Mouse (Mus musculus) ES-Bruce4 (cell line): ENCODE measurements around the gene Rgs10. TPM values are rescaled to one million over a fixed set of nuclear protein-coding genes. Genes with fewer than 3 reads are reported as not detected.
A peak's percentile ranks its signal among the peaks of the same experiment; 100 is the strongest.

Experiments
- H3K27ac ChIP-seq: 2 replicates; pipeline ENCODE4 v1.5.1; 2012; ENCODE audit warnings: low read length, inconsistent platforms; ENCODE audit not compliant: insufficient read depth
- H3K27me3 ChIP-seq: 2 replicates; pipeline ENCODE4 v1.6.1; 2012; ENCODE audit warnings: mild to moderate bottlenecking, low read length, inconsistent platforms; ENCODE audit not compliant: control insufficient read depth, poor library complexity, insufficient read depth, severe bottlenecking
- H3K36me3 ChIP-seq: 2 replicates; pipeline ENCODE4 v1.6.1; 2012; ENCODE audit warnings: inconsistent platforms, mild to moderate bottlenecking, low read length, moderate library complexity; ENCODE audit not compliant: control insufficient read depth, poor library complexity, insufficient read depth, severe bottlenecking
- H3K4me1 ChIP-seq: one replicate; pipeline ENCODE4 v1.8.1; 2011; ENCODE audit warnings: low read length; ENCODE audit not compliant: control insufficient read depth, insufficient read depth
- H3K4me3 ChIP-seq: 2 replicates; pipeline ENCODE4 v1.5.1; 2011; ENCODE audit warnings: low read depth, mild to moderate bottlenecking, low read length
- H3K9ac ChIP-seq: 2 replicates; pipeline ENCODE4 v1.6.1; 2012; ENCODE audit warnings: low read depth, mild to moderate bottlenecking, inconsistent platforms; ENCODE audit not compliant: poor library complexity, severe bottlenecking
- H3K9me3 ChIP-seq: replicated peaks from 2 replicates; pipeline ENCODE4 v1.6.1; 2012; ENCODE audit warnings: mild to moderate bottlenecking, low read length, inconsistent platforms; ENCODE audit not compliant: control insufficient read depth, poor library complexity, insufficient read depth, severe bottlenecking
- CTCF ChIP-seq: IDR thresholded peaks from one replicate; pipeline ENCODE4 v1.8.1; 2011; ENCODE audit warnings: low read depth, low read length
- EP300 ChIP-seq: IDR thresholded peaks from 2 replicates; pipeline ENCODE4 v1.6.1; 2011; ENCODE audit warnings: low read depth, low read length; ENCODE audit not compliant: insufficient read depth
- POLR2A ChIP-seq: IDR thresholded peaks from one replicate; pipeline ENCODE4 v1.8.1; 2011; ENCODE audit warnings: low read length; ENCODE audit not compliant: insufficient read depth
- polyA plus RNA-seq: library from polyadenylated mRNA; stranded (reverse); fragments of >200 nt; gene quantifications from 2 replicates; pipeline ENCODE4 v1.2.4, GENCODE M21; 2011; ENCODE audit warnings: low read depth; ENCODE audit not compliant: missing spikeins, insufficient read depth, insufficient read length

The Rgs10 gene
- polyA plus RNA-seq, 1 experiment = 6.0 TPM

DNA sequence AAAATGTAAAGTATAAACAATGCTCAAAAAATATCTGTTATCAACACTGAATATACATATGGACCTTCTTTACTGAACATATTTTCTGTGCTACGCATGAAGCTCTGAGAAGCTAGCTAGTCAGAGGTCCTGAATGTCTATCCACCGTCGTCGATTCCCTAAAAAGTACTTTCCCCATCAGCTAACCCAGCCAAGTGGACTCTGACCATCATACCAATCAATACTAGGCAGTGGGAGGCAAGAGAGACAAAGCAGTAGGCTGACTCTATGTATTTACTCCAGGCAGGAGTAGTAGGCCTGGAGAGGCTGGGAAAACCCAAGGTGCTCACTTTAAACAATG, 41.2 kb upstream of the Rgs10 start:
- Histone ChIP-seq H3K4me3 (peak overlapping the region; percentile 61), H3K27me3 (no peaks in the 10 kb centered on the region), H3K9me3 (no peaks in the 10 kb centered on the region), H3K36me3 (peaks cover 2% of the 10 kb centered on the region), H3K27ac (peak overlapping the region; percentile 66), H3K4me1 (no peaks in the 10 kb centered on the region), H3K9ac (peak overlapping the region; percentile 89)
- no peak for TF ChIP-seq EP300
- no peak for TF ChIP-seq POLR2A
- no peak for TF ChIP-seq CTCF

DNA sequence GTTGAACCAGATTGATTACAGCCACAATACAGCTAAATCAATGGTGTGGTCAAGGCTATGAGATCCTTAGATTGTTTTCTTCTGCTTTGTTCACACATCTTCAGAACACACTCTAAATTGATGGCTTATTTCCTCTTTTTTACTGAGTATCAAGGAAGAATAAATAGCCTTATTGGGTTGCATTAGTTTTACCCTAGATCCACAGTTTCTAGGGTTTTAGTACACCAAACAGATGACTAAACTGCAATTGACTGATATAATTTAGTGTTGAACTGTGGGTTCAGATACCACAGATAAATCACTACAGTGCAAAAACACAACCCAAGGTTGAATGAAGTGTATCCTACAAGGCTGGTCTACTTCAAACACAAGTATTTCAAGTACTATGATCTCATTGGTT, 39.5 kb upstream of the Rgs10 start:
- TF ChIP-seq EP300 = no peak
- no peak for TF ChIP-seq POLR2A
- no peak for TF ChIP-seq CTCF
- no peaks in the 10 kb centered on the region for H3K27me3 ChIP-seq
- no peaks in the 10 kb centered on the region for H3K4me1 ChIP-seq
- no peak overlapping the region for H3K4me3 ChIP-seq
- no peak overlapping the region for H3K27ac ChIP-seq
- no peaks in the 10 kb centered on the region for H3K9me3 ChIP-seq
- H3K9ac ChIP-seq = no peak overlapping the region
- peaks cover 9% of the 10 kb centered on the region for H3K36me3 ChIP-seq

DNA sequence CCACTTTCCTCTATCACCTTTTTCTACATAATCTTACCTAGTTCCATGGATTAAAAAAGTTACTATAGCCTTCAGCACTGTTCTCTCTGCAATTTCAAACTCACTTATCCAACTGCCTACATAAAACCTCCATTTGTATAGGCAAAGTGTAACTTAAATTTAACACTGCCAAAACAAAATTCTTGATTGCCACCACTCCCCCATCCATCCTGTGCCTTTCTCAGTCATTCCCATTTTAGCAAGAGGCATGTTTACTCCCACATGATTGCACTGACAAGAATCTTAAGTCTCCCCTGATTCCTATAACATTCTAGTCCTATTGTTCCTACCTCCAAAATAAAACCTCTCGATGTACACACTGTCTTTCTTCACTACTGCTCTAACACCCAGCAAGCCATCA, 34.2 kb upstream of the Rgs10 start:
- no peaks in the 10 kb centered on the region for H3K9me3 ChIP-seq
- no peak overlapping the region for H3K9ac ChIP-seq
- H3K27ac ChIP-seq = no peak overlapping the region
- no peak overlapping the region for H3K4me3 ChIP-seq
- no peaks in the 10 kb centered on the region for H3K4me1 ChIP-seq
- no peaks in the 10 kb centered on the region for H3K27me3 ChIP-seq
- no peak for TF ChIP-seq EP300
- no peak for TF ChIP-seq POLR2A
- TF ChIP-seq CTCF = no peak
- H3K36me3 ChIP-seq = peaks cover 29% of the 10 kb centered on the region

DNA sequence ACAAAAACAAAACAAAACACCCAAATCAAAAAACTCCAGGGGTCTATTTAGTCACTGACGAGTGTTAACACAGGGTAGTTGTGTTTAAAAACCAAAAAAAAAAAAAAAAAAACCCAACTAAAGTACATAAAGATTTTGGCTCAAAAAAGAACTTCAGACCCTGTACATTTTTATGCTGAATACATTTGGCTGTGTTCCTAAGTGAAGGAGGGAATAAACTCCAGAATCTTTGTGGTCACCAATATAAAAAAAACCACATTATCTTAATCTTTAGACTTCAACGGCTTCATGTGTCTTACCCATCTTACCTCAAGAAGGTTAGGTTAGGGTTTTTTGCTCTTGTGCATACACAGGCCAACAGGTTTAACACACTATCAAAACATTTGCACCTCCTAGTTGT, 22.0 kb upstream of the Rgs10 start:
- Histone ChIP-seq H3K27me3 (no peaks in the 10 kb centered on the region), H3K4me1 (no peaks in the 10 kb centered on the region), H3K36me3 (peaks cover 26% of the 10 kb centered on the region), H3K9me3 (no peaks in the 10 kb centered on the region), H3K9ac (no peak overlapping the region), H3K27ac (no peak overlapping the region), H3K4me3 (no peak overlapping the region)
- TF ChIP-seq EP300 (no peak), POLR2A (no peak), CTCF (no peak)

DNA sequence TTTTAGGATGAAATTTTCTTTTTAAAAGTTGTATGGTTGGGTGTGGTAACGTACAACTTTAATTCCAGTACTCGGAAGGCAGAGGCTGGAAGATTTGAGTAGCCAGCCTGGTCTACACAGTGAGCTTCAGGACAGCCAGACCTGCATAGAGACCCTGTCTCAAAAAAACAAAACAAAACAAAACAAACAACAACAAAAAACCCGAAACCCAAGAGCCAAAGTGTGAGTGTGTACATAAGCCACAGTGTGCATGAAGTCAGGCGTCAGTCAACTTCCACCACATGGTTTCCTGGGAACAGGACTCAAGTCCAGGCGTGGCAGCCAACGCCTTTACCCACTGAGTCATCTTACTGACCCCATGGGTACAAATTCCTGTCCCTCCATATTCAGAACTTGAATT, 20.7 kb upstream of the Rgs10 start:
- Histone ChIP-seq H3K9ac (no peak overlapping the region), H3K4me3 (no peak overlapping the region), H3K36me3 (peaks cover 15% of the 10 kb centered on the region), H3K27me3 (no peaks in the 10 kb centered on the region), H3K27ac (no peak overlapping the region), H3K4me1 (no peaks in the 10 kb centered on the region), H3K9me3 (no peaks in the 10 kb centered on the region)
- TF ChIP-seq CTCF (no peak), POLR2A (no peak), EP300 (no peak)

DNA sequence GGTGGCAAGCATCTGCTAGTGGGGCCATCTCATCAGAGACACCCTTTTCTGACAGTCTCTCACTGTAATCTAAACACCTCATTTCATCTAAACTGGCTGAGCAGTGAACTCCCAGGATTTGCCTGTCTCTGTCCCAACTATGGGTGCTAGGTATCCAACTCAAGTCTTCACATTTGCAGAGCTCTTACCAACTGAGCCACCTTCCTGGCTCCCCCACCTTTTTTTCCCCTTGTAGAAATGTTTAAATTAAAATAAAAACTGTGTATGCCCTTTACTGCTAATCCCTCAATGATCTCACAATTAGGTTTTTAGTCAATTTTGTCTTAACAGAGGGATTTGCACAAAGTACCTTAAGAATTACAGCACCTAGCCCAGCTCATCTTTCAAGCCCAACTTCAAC, 19.6 kb upstream of the Rgs10 start:
- Histone ChIP-seq H3K9me3 (no peaks in the 10 kb centered on the region), H3K4me1 (no peaks in the 10 kb centered on the region), H3K27ac (no peak overlapping the region), H3K4me3 (no peak overlapping the region), H3K27me3 (no peaks in the 10 kb centered on the region), H3K36me3 (peaks cover 9% of the 10 kb centered on the region; the same call in 1 of the 2 replicates), H3K9ac (no peak overlapping the region)
- no peak for TF ChIP-seq CTCF

DNA sequence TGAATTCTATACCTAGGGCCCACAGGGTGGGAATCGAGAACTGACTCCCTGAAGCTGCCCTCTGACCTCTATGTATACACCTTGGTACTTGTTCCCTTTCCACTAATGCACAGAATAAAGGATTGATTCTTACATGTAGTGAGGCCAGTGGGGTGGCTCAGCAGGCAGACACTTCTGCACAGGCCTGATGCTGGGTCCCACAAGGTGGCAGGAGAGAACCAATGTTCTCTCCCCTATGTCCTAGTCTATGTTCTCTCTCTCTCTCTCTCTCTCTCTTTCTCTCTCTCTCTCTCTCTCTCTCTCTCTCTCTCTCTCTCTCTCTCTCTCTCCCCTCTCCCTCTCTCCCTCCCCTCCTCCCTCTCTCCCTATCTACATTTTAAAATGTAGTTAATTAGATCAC, 14.7 kb upstream of the Rgs10 start:
- no peak for TF ChIP-seq POLR2A
- TF ChIP-seq EP300 = no peak
- TF ChIP-seq CTCF = no peak

More for the DNA sequence above, 14.7 kb upstream of the Rgs10 start:
- Histone ChIP-seq H3K4me1 (no peaks in the 10 kb centered on the region), H3K4me3 (no peak overlapping the region), H3K9ac (no peak overlapping the region), H3K9me3 (no peaks in the 10 kb centered on the region), H3K27me3 (no peaks in the 10 kb centered on the region), H3K27ac (no peak overlapping the region), H3K36me3 (no peaks in the 10 kb centered on the region)
